Mouse (Mus musculus): ENCODE measurements around the gene Rps6kl1.

DNA sequence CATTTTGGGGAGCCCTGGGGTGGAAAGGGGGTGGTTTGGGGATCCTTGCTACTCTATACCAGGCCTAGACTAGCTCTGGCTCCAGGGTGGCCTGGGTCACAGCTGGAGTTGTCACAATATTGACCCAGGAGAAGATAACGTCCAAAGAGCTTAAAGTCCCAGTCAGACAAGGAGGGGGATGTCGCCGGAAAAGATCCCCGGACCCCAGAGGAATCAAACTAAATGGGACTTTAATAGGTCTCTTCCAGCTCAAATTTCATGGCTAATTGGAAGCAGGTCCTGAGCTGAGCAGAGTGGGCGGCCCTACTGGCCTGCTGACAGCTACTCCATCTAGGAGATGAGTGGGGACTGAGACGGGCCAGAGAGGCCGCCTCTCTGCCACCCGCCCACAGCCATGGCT is 46.9 kb upstream of the Rps6kl1 start:
- no peak for TF ChIP-seq TCF12 (IDR thresholded peaks at IDR 0.05; ENCODE audit: low read depth, low read length)
- TF ChIP-seq RCOR1 (conservative IDR thresholded peaks at IDR 0.05; ENCODE audit: low read depth, low read length) = no peak
- TF ChIP-seq CTCF (conservative IDR thresholded peaks at IDR 0.05 in 1 of 2, IDR thresholded peaks at IDR 0.05 in 1 of 2; ENCODE audit: low read depth in 2 of 2, low read length in 2 of 2) = no peak
- TF ChIP-seq USF2 (conservative IDR thresholded peaks at IDR 0.05; ENCODE audit: low read depth, low read length) = no peak
- TF ChIP-seq MAX (IDR thresholded peaks at IDR 0.05; ENCODE audit: low read length) = no peak
- TF ChIP-seq MEF2A (IDR thresholded peaks at IDR 0.05; ENCODE audit: borderline replicate concordance, low read depth, low read length) = no peak
- TF ChIP-seq JUN (IDR thresholded peaks at IDR 0.05; ENCODE audit: insufficient read depth, low read depth, low read length) = no peak
- no peak for TF ChIP-seq POLR2A (IDR thresholded peaks at IDR 0.05; ENCODE audit: low read depth, low read length)
- no peak for TF ChIP-seq BHLHE40 (IDR thresholded peaks at IDR 0.05; ENCODE audit: low read depth, low read length)
- no peak for TF ChIP-seq USF1 (IDR thresholded peaks at IDR 0.05; ENCODE audit: low read depth, low read length)
- no peak for TF ChIP-seq ETS1 (conservative IDR thresholded peaks at IDR 0.05; ENCODE audit: low read depth, low read length)
